Mouse (Mus musculus) embryonic facial prominence, embryonic 12.5 days (tissue): Measurements from ENCODE around the gene Espl1. TPM values are rescaled to one million over a fixed set of nuclear protein-coding genes. Genes with fewer than 3 reads are reported as not detected.

ENCODE experiments used
- ATAC-seq: fragments of 200-750 bp; cut with Nextera tagmentation; 2 replicates; pipeline ENCODE4 v1.8.0; 2017; ENCODE audit not compliant: insufficient number of reproducible peaks, insufficient read depth, low FRiP score, low TSS enrichment
- H3K27ac ChIP-seq: fragments of 300-500 bp; sonication (generic); 2 replicates; pipeline ENCODE4 v1.5.1; 2016; ENCODE audit warnings: mild to moderate bottlenecking
- H3K27me3 ChIP-seq: fragments of 300-500 bp; sonication (generic); 2 replicates; pipeline ENCODE4 v1.6.1; 2016; ENCODE audit warnings: mild to moderate bottlenecking, moderate library complexity
- H3K36me3 ChIP-seq: fragments of 300-500 bp; sonication (generic); 2 replicates; pipeline ENCODE4 v1.6.1; 2016; ENCODE audit warnings: mild to moderate bottlenecking
- H3K4me1 ChIP-seq: fragments of 300-500 bp; sonication (generic); 2 replicates; pipeline ENCODE4 v1.6.1; 2016
- H3K4me2 ChIP-seq: fragments of 300-500 bp; sonication (generic); replicated peaks from 2 replicates; pipeline ENCODE4 v1.6.1; 2016; ENCODE audit warnings: mild to moderate bottlenecking, moderate library complexity
- H3K4me3 ChIP-seq: fragments of 300-500 bp; sonication (generic); 2 replicates; pipeline ENCODE4 v1.5.1; 2016; ENCODE audit warnings: mild to moderate bottlenecking
- H3K9ac ChIP-seq: fragments of 300-500 bp; sonication (generic); 2 replicates; pipeline ENCODE4 v1.6.1; 2016; ENCODE audit warnings: mild to moderate bottlenecking, moderate library complexity
- H3K9me3 ChIP-seq: fragments of 300-500 bp; sonication (generic); 2 replicates; pipeline ENCODE4 v1.6.1; 2016; ENCODE audit warnings: mild to moderate bottlenecking, moderate library complexity
- WGBS: fragments of 180-500 bp; shearing (Covaris S2); methylation state at CpG from one replicate; pipeline ENCODE4 v1.1.7; 2016; 5-methylcytosine and 5-hydroxymethylcytosine counted together
- polyA plus RNA-seq: library from polyadenylated mRNA; unstranded; fragments of >200 nt; fragmentation: Nextera tagmentation; extraction: Ambion mirVana; gene quantifications from 2 replicates; pipeline ENCODE4 v1.2.1, GENCODE M21; 2016

Gene Espl1
- polyA plus RNA-seq, 1 experiment from 2014 or later, result 36.1 TPM

GRCm38 (mm10) chr15:102344490-102344889 lies 48.4 kb downstream of the Espl1 start:
- H3K36me3 ChIP-seq, result peaks cover 40% of the 10 kb centered on the region
- H3K27ac ChIP-seq, result no peak overlapping the region
- H3K27me3 ChIP-seq, result no peaks in the 10 kb centered on the region
- H3K4me2 ChIP-seq, result no peak overlapping the region
- ATAC-seq, result no peak
- no peak overlapping the region for H3K9ac ChIP-seq
- no peaks in the 10 kb centered on the region for H3K9me3 ChIP-seq
- no peak overlapping the region for H3K4me3 ChIP-seq
- 93% methylated on average over 3 of the region's 3 CpGs for WGBS
- no peaks in the 10 kb centered on the region for H3K4me1 ChIP-seq

GRCm38 (mm10) chr15:102346444-102346843 lies 50.4 kb downstream of the Espl1 start:
- H3K36me3 ChIP-seq, result peaks cover 29% of the 10 kb centered on the region
- WGBS, result 75% methylated on average over 4 of the region's 4 CpGs
- no peak overlapping the region for H3K4me2 ChIP-seq
- H3K27me3 ChIP-seq, result no peaks in the 10 kb centered on the region
- no peaks in the 10 kb centered on the region for H3K9me3 ChIP-seq
- peaks cover 9% of the 10 kb centered on the region for H3K4me1 ChIP-seq
- no peak overlapping the region for H3K9ac ChIP-seq
- no peak overlapping the region for H3K27ac ChIP-seq
- no peak overlapping the region for H3K4me3 ChIP-seq
- ATAC-seq, result no peak

- Histone ChIP-seq H3K27ac (peak within 1 kb of the TSS; percentile 71), H3K4me2 (peak within 1 kb of the TSS; percentile 76), H3K9me3 (no peaks in the 10 kb centered on the region), H3K4me3 (peak within 1 kb of the TSS; percentile 71), H3K27me3 (no peaks in the 10 kb centered on the region), H3K36me3 (peaks cover 18% of the 10 kb centered on the region), H3K9ac (peak within 1 kb of the TSS; percentile 76), H3K4me1 (peaks cover 9% of the 10 kb centered on the region)
- WGBS, result under 1% methylated on average over 56 of the region's 56 CpGs
- ATAC-seq, result peak; percentile 82
These were observed 54.3 kb downstream of the Espl1 start, which contains the start of gene Aaas for GRCm38 (mm10) chr15:102350138-102350941. Gene Aaas (minus strand): TSS chr15:102350771.

GRCm38 (mm10) chr15:102350942-102351291 lies 54.9 kb downstream of the Espl1 start:
- Histone ChIP-seq H3K9me3 (no peaks in the 10 kb centered on the region), H3K27me3 (no peaks in the 10 kb centered on the region), H3K4me2 (peak overlapping the region; percentile 47), H3K9ac (peak overlapping the region; percentile 30; the same call in 1 of the 2 replicates), H3K4me3 (peak overlapping the region; percentile 71), H3K27ac (peak overlapping the region; percentile 30; the same call in 1 of the 2 replicates), H3K36me3 (peaks cover 12% of the 10 kb centered on the region), H3K4me1 (peaks cover 10% of the 10 kb centered on the region)
- ATAC-seq, result no peak
- 10% methylated on average over 11 of the region's 11 CpGs for WGBS

GRCm38 (mm10) chr15:102352177-102352576 lies 56.1 kb downstream of the Espl1 start:
- Histone ChIP-seq H3K36me3 (no peaks in the 10 kb centered on the region), H3K27me3 (no peaks in the 10 kb centered on the region), H3K9me3 (no peaks in the 10 kb centered on the region), H3K4me2 (no peak overlapping the region), H3K4me1 (peaks cover 14% of the 10 kb centered on the region), H3K4me3 (no peak overlapping the region), H3K27ac (no peak overlapping the region), H3K9ac (no peak overlapping the region)
- no peak for ATAC-seq
- WGBS, result 58% methylated on average over 2 of the region's 2 CpGs

- H3K9me3 ChIP-seq, result no peaks in the 10 kb centered on the region
- H3K27me3 ChIP-seq, result peaks cover 12% of the 10 kb centered on the region
- no peak overlapping the region for H3K4me3 ChIP-seq
- no peak for ATAC-seq
- H3K4me2 ChIP-seq, result no peak overlapping the region
- H3K4me1 ChIP-seq, result peaks cover 31% of the 10 kb centered on the region
- no peak overlapping the region for H3K27ac ChIP-seq
- WGBS, result 73% methylated on average over 2 of the region's 2 CpGs
- no peaks in the 10 kb centered on the region for H3K36me3 ChIP-seq
- no peak overlapping the region for H3K9ac ChIP-seq
These were observed 57.9 kb downstream of the Espl1 start for GRCm38 (mm10) chr15:102353986-102354385.

- Histone ChIP-seq H3K4me2 (peak overlapping the region; percentile 71), H3K4me3 (peak overlapping the region; percentile 39), H3K9ac (peak overlapping the region; percentile 74), H3K9me3 (no peaks in the 10 kb centered on the region), H3K4me1 (peaks cover 31% of the 10 kb centered on the region), H3K27ac (peak overlapping the region; percentile 92), H3K36me3 (no peaks in the 10 kb centered on the region), H3K27me3 (peaks cover 17% of the 10 kb centered on the region)
- under 1% methylated on average over 44 of the region's 49 CpGs for WGBS
- ATAC-seq, result peak; percentile 28
These were observed 59.2 kb downstream of the Espl1 start for GRCm38 (mm10) chr15:102355134-102355870.

- peak overlapping the region; percentile 92 for H3K27ac ChIP-seq
- H3K4me2 ChIP-seq, result peak overlapping the region; percentile 71
- peaks cover 17% of the 10 kb centered on the region for H3K27me3 ChIP-seq
- no peaks in the 10 kb centered on the region for H3K9me3 ChIP-seq
- peak; percentile 49; the same call in 1 of the 2 replicates for ATAC-seq
- peak overlapping the region; percentile 74 for H3K9ac ChIP-seq
- peaks cover 31% of the 10 kb centered on the region for H3K4me1 ChIP-seq
- WGBS, result 2% methylated on average over 38 of the region's 38 CpGs
- H3K36me3 ChIP-seq, result no peaks in the 10 kb centered on the region
- peak overlapping the region; percentile 39 for H3K4me3 ChIP-seq
These were observed 59.9 kb downstream of the Espl1 start for GRCm38 (mm10) chr15:102355871-102356441.

- Histone ChIP-seq H3K4me2 (peak overlapping the region; percentile 71), H3K36me3 (no peaks in the 10 kb centered on the region), H3K9me3 (no peaks in the 10 kb centered on the region), H3K27ac (peak overlapping the region; percentile 92), H3K4me3 (no peak overlapping the region; the same call in 1 of the 2 replicates), H3K9ac (peak overlapping the region; percentile 74; the same call in 1 of the 2 replicates), H3K4me1 (peaks cover 28% of the 10 kb centered on the region), H3K27me3 (peaks cover 17% of the 10 kb centered on the region)
- ATAC-seq, result no peak
- 20% methylated on average over 16 of the region's 16 CpGs for WGBS
These were observed 60.6 kb downstream of the Espl1 start for GRCm38 (mm10) chr15:102356501-102357325.

- Histone ChIP-seq H3K27ac (no peak overlapping the region), H3K9me3 (no peaks in the 10 kb centered on the region)
- 4% methylated on average over 25 of the region's 25 CpGs for WGBS
These were observed 62.1 kb downstream of the Espl1 start for GRCm38 (mm10) chr15:102358126-102358525.

GRCm38 (mm10) chr15:102358834-102359233 lies 62.8 kb downstream of the Espl1 start:
- ATAC-seq, result no peak
- H3K4me1 ChIP-seq, result peaks cover 39% of the 10 kb centered on the region
- H3K9me3 ChIP-seq, result no peaks in the 10 kb centered on the region
- WGBS, result 23% methylated on average over 5 of the region's 5 CpGs
- H3K9ac ChIP-seq, result 0 out of 2 replicates have a peak overlapping the region, but pooled peaks have one; percentile 2
- 0 out of 2 replicates have a peak overlapping the region, but pooled peaks have one; percentile 23 for H3K4me3 ChIP-seq
- H3K27ac ChIP-seq, result no peak overlapping the region
- no peaks in the 10 kb centered on the region for H3K36me3 ChIP-seq
- H3K4me2 ChIP-seq, result peak overlapping the region; percentile 39; the same call in 1 of the 2 replicates
- peaks cover 17% of the 10 kb centered on the region for H3K27me3 ChIP-seq

More at GRCm38 (mm10) chr15:102358126-102358525, 62.1 kb downstream of the Espl1 start:
- peak overlapping the region; percentile 23 for H3K4me3 ChIP-seq
- H3K36me3 ChIP-seq, result no peaks in the 10 kb centered on the region
- H3K4me1 ChIP-seq, result peaks cover 39% of the 10 kb centered on the region
- no peak for ATAC-seq
- peak overlapping the region; percentile 2; the same call in 1 of the 2 replicates for H3K9ac ChIP-seq
- H3K27me3 ChIP-seq, result peaks cover 17% of the 10 kb centered on the region
- H3K4me2 ChIP-seq, result peak overlapping the region; percentile 39
